Mouse (Mus musculus) neural tube, embryonic 13.5 days (tissue): ENCODE data around the gene Tmem163. TPM values are rescaled to one million over a fixed set of nuclear protein-coding genes. Genes with fewer than 3 reads are reported as not detected.
A peak's percentile ranks its signal among the peaks of the same experiment; 100 is the strongest.

Experiments
- ATAC-seq: fragments of 200-750 bp; cut with Nextera tagmentation; 2 replicates; pipeline ENCODE4 v1.8.0; 2017; ENCODE audit warnings: low read depth, mild to moderate bottlenecking, moderate TSS enrichment, moderate library complexity
- H3K27ac ChIP-seq: fragments of 300-500 bp; sonication (generic); replicated peaks from 2 replicates; pipeline ENCODE4 v1.5.1; 2015; ENCODE audit warnings: moderate library complexity, mild to moderate bottlenecking, inconsistent platforms
- H3K27me3 ChIP-seq: fragments of 300-500 bp; sonication (generic); 2 replicates; pipeline ENCODE4 v1.6.1; 2015; ENCODE audit warnings: mild to moderate bottlenecking, inconsistent platforms
- H3K36me3 ChIP-seq: fragments of 300-500 bp; sonication (generic); 2 replicates; pipeline ENCODE4 v1.6.1; 2015; ENCODE audit warnings: mild to moderate bottlenecking, inconsistent platforms
- H3K4me1 ChIP-seq: fragments of 300-500 bp; sonication (generic); replicated peaks from 2 replicates; pipeline ENCODE4 v1.6.1; 2015; ENCODE audit warnings: inconsistent platforms
- H3K4me2 ChIP-seq: fragments of 300-500 bp; sonication (generic); 2 replicates; pipeline ENCODE4 v1.6.1; 2015; ENCODE audit warnings: inconsistent platforms, mild to moderate bottlenecking, moderate library complexity
- H3K4me3 ChIP-seq: fragments of 300-500 bp; sonication (generic); 2 replicates; pipeline ENCODE4 v1.5.1; 2015; ENCODE audit warnings: mild to moderate bottlenecking, inconsistent platforms
- H3K9ac ChIP-seq: fragments of 300-500 bp; sonication (generic); 2 replicates; pipeline ENCODE4 v1.6.1; 2015; ENCODE audit warnings: moderate library complexity, mild to moderate bottlenecking, inconsistent platforms
- H3K9me3 ChIP-seq: fragments of 300-500 bp; sonication (generic); 2 replicates; pipeline ENCODE4 v1.6.1; 2016; ENCODE audit warnings: inconsistent platforms
- WGBS: fragments of 180-500 bp; shearing (Covaris S2); methylation state at CpG from one replicate; pipeline ENCODE4 v1.1.7; 2015; 5-methylcytosine and 5-hydroxymethylcytosine counted together
- polyA plus RNA-seq: library from polyadenylated mRNA; unstranded; fragments of >200 nt; fragmentation: Nextera tagmentation; extraction: Ambion mirVana; gene quantifications from 2 replicates; pipeline ENCODE4 v1.2.1, GENCODE M21; 2015

Tmem163 gene
- polyA plus RNA-seq, result 60.0 and 66.2 TPM in 2 replicates

- peak within 1 kb of the TSS; percentile 64 for H3K4me3 ChIP-seq
- peak within 1 kb of the TSS; percentile 69 for H3K4me2 ChIP-seq
- H3K27ac ChIP-seq, result peak within 1 kb of the TSS; percentile 84
- H3K9ac ChIP-seq, result peak within 1 kb of the TSS; percentile 84
- 13% methylated on average over 18 of the region's 18 CpGs for WGBS
- H3K9me3 ChIP-seq, result no peaks in the 10 kb centered on the region
- ATAC-seq, result no peak
- peaks cover 17% of the 10 kb centered on the region for H3K4me1 ChIP-seq
- peaks cover 63% of the 10 kb centered on the region for H3K27me3 ChIP-seq
- no peaks in the 10 kb centered on the region for H3K36me3 ChIP-seq
Measured at GRCm38 (mm10) chr1:127679498-127680133, at the start of gene Tmem163. Gene Tmem163 (minus strand): TSS chr1:127679548.

- no peaks in the 10 kb centered on the region for H3K36me3 ChIP-seq
- H3K27me3 ChIP-seq, result no peaks in the 10 kb centered on the region
- no peak within 1 kb of the TSS for H3K4me2 ChIP-seq
- peaks cover 13% of the 10 kb centered on the region; the same call in 1 of the 2 replicates for H3K9me3 ChIP-seq
- WGBS, result 93% methylated on average over 4 of the region's 4 CpGs
- no peaks in the 10 kb centered on the region for H3K4me1 ChIP-seq
- H3K9ac ChIP-seq, result no peak within 1 kb of the TSS
- no peak for ATAC-seq
- no peak within 1 kb of the TSS for H3K27ac ChIP-seq
- H3K4me3 ChIP-seq, result no peak within 1 kb of the TSS
Measured at GRCm38 (mm10) chr1:127729096-127729495, 49.7 kb upstream of the Tmem163 start, which contains the start of gene Acmsd. Gene Acmsd (plus strand): TSS chr1:127729413.

- Histone ChIP-seq H3K4me1 (no peaks in the 10 kb centered on the region), H3K4me2 (no peak overlapping the region), H3K27ac (no peak overlapping the region), H3K27me3 (no peaks in the 10 kb centered on the region), H3K36me3 (no peaks in the 10 kb centered on the region), H3K9ac (no peak overlapping the region), H3K9me3 (0 out of 2 replicates have a peak, but pooled peaks cover 7% of the 10 kb centered on the region), H3K4me3 (no peak overlapping the region)
- WGBS, result 51% methylated on average over 2 of the region's 2 CpGs
- no peak for ATAC-seq
Measured at GRCm38 (mm10) chr1:127723596-127723995, 44.2 kb upstream of the Tmem163 start.

GRCm38 (mm10) chr1:127718290-127718689 lies 38.9 kb upstream of the Tmem163 start:
- 94% methylated on average over 1 of the region's 1 CpGs for WGBS
- Histone ChIP-seq H3K27me3 (no peaks in the 10 kb centered on the region), H3K9ac (no peak overlapping the region), H3K4me3 (no peak overlapping the region), H3K27ac (no peak overlapping the region), H3K9me3 (no peaks in the 10 kb centered on the region), H3K4me2 (no peak overlapping the region), H3K4me1 (no peaks in the 10 kb centered on the region), H3K36me3 (no peaks in the 10 kb centered on the region)
- no peak for ATAC-seq

GRCm38 (mm10) chr1:127716441-127716840 lies 37.1 kb upstream of the Tmem163 start:
- Histone ChIP-seq H3K9me3 (no peaks in the 10 kb centered on the region), H3K4me2 (no peak overlapping the region), H3K27me3 (no peaks in the 10 kb centered on the region), H3K27ac (no peak overlapping the region), H3K9ac (no peak overlapping the region), H3K4me1 (no peaks in the 10 kb centered on the region), H3K4me3 (no peak overlapping the region), H3K36me3 (no peaks in the 10 kb centered on the region)
- WGBS, result 92% methylated on average over 8 of the region's 8 CpGs
- no peak for ATAC-seq

- no peak for ATAC-seq
- Histone ChIP-seq H3K27ac (no peak overlapping the region), H3K9ac (no peak overlapping the region), H3K27me3 (no peaks in the 10 kb centered on the region), H3K9me3 (no peaks in the 10 kb centered on the region), H3K4me2 (no peak overlapping the region), H3K36me3 (no peaks in the 10 kb centered on the region), H3K4me3 (no peak overlapping the region), H3K4me1 (no peaks in the 10 kb centered on the region)
- WGBS, result 66% methylated on average over 5 of the region's 5 CpGs
Measured at GRCm38 (mm10) chr1:127706269-127706668, 26.9 kb upstream of the Tmem163 start.

- Histone ChIP-seq H3K27me3 (no peaks in the 10 kb centered on the region), H3K9me3 (no peaks in the 10 kb centered on the region), H3K4me2 (no peak overlapping the region), H3K36me3 (no peaks in the 10 kb centered on the region), H3K4me3 (no peak overlapping the region), H3K27ac (no peak overlapping the region), H3K4me1 (no peaks in the 10 kb centered on the region), H3K9ac (no peak overlapping the region)
- 72% methylated on average over 1 of the region's 1 CpGs for WGBS
- no peak for ATAC-seq
Measured at GRCm38 (mm10) chr1:127702187-127702586, 22.8 kb upstream of the Tmem163 start.

- Histone ChIP-seq H3K4me3 (no peak overlapping the region), H3K4me2 (no peak overlapping the region), H3K27ac (no peak overlapping the region), H3K36me3 (no peaks in the 10 kb centered on the region), H3K4me1 (no peaks in the 10 kb centered on the region), H3K9me3 (no peaks in the 10 kb centered on the region), H3K27me3 (no peaks in the 10 kb centered on the region), H3K9ac (no peak overlapping the region)
- 32% methylated on average over 2 of the region's 2 CpGs for WGBS
- no peak for ATAC-seq
Measured at GRCm38 (mm10) chr1:127696533-127696932, 17.2 kb upstream of the Tmem163 start.

GRCm38 (mm10) chr1:127677661-127678580 lies 1.4 kb downstream of the Tmem163 start:
- ATAC-seq, result peak; percentile 82
- Histone ChIP-seq H3K9me3 (no peaks in the 10 kb centered on the region), H3K27ac (peak overlapping the region; percentile 84), H3K27me3 (peaks cover 78% of the 10 kb centered on the region), H3K4me2 (peak overlapping the region; percentile 69), H3K4me1 (peaks cover 31% of the 10 kb centered on the region), H3K36me3 (no peaks in the 10 kb centered on the region), H3K9ac (peak overlapping the region; percentile 84), H3K4me3 (peak overlapping the region; percentile 64)
- 1% methylated on average over 64 of the region's 64 CpGs for WGBS

GRCm38 (mm10) chr1:127677131-127677631 lies 2.2 kb downstream of the Tmem163 start:
- H3K4me3 ChIP-seq, result peak overlapping the region; percentile 64
- peak overlapping the region; percentile 69 for H3K4me2 ChIP-seq
- no peaks in the 10 kb centered on the region for H3K36me3 ChIP-seq
- peak overlapping the region; percentile 84 for H3K27ac ChIP-seq
- ATAC-seq, result peak; percentile 51
- peaks cover 86% of the 10 kb centered on the region for H3K27me3 ChIP-seq
- no peaks in the 10 kb centered on the region for H3K9me3 ChIP-seq
- under 1% methylated on average over 43 of the region's 44 CpGs for WGBS
- peaks cover 31% of the 10 kb centered on the region for H3K4me1 ChIP-seq
- H3K9ac ChIP-seq, result peak overlapping the region; percentile 84

- Histone ChIP-seq H3K9ac (peak overlapping the region; percentile 84), H3K27me3 (peaks cover 87% of the 10 kb centered on the region), H3K4me1 (peaks cover 31% of the 10 kb centered on the region), H3K36me3 (no peaks in the 10 kb centered on the region), H3K27ac (peak overlapping the region; percentile 84), H3K4me3 (peak overlapping the region; percentile 64), H3K9me3 (no peaks in the 10 kb centered on the region), H3K4me2 (peak overlapping the region; percentile 69)
- 0 out of 2 replicates have a peak, but pooled peaks have one; percentile 15 for ATAC-seq
- WGBS, result 3% methylated on average over 25 of the region's 25 CpGs
Measured at GRCm38 (mm10) chr1:127676516-127677099, 2.7 kb downstream of the Tmem163 start.

GRCm38 (mm10) chr1:127676116-127676515 lies 3.2 kb downstream of the Tmem163 start:
- H3K4me1 ChIP-seq, result peaks cover 31% of the 10 kb centered on the region
- H3K27ac ChIP-seq, result peak overlapping the region; percentile 84
- no peaks in the 10 kb centered on the region for H3K36me3 ChIP-seq

More at GRCm38 (mm10) chr1:127676116-127676515, 3.2 kb downstream of the Tmem163 start:
- Histone ChIP-seq H3K9ac (peak overlapping the region; percentile 84), H3K4me3 (peak overlapping the region; percentile 64), H3K4me2 (peak overlapping the region; percentile 69), H3K9me3 (no peaks in the 10 kb centered on the region), H3K27me3 (peaks cover 88% of the 10 kb centered on the region)
- WGBS, result 29% methylated on average over 12 of the region's 12 CpGs
- no peak for ATAC-seq
